Mouse (Mus musculus): ENCODE results near the gene Slpi. TPM values are rescaled to one million over a fixed set of nuclear protein-coding genes. Genes with fewer than 3 reads are reported as not detected.

Slpi gene
- total and polyA plus RNA-seq, 2 experiments = 1.4 to 4.5 TPM

DNA sequence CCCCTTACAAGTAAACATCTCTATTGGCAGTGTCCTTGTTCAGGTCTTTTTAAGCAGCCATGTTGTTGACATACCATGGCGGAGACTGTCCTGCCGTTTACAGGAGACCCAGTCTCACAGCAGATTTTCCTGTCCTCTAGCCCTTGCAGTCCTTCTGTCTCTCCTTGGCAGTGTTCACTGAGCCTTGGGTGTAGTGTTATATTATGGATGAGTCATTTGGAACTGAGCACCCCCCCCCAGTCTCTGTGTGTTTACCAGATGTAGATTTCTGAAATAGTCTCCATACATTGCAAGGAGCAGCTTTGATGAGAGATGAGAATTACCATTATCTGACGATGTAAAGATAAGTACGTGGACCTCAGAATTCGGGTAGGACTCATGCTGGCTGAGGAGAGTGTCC lies 76.3 kb downstream of the Slpi start:
- Histone ChIP-seq H3K4me1 (ENCODE audit: control insufficient read depth, insufficient read depth, low read length) (no peaks in the 10 kb centered on the region), H3K36me3 (ENCODE audit: control insufficient read depth, insufficient read depth, low read length) (no peaks in the 10 kb centered on the region), H3K9ac (ENCODE audit: low read depth, low read length) (no peak overlapping the region), H3K4me3 (ENCODE audit: insufficient read depth, low read depth, low read length) (no peak overlapping the region), H3K27ac (replicated peaks; ENCODE audit: insufficient read depth, low read depth, low read length) (no peak overlapping the region), H3K79me2 (ENCODE audit: control insufficient read depth, insufficient read depth, low read length) (no peaks in the 10 kb centered on the region), H3K27me3 (ENCODE audit: control insufficient read depth, insufficient read depth, low read length) (no peaks in the 10 kb centered on the region)
- TF ChIP-seq CTCF (IDR thresholded peaks at IDR 0.05; ENCODE audit: low read depth, low read length) = no peak
- TF ChIP-seq POLR2A (IDR thresholded peaks at IDR 0.05; ENCODE audit: extremely low read depth, insufficient read depth, low read length) = no peak
- 87% methylated on average over 5 of the region's 5 CpGs for WGBS
- no peak for DNase-seq (ENCODE audit: extremely low read depth, low read depth, low spot score)

Other genes starting within 250 kb of the Slpi start
- not detected in 2 replicates for gene Kcns1, start 218.0 kb downstream of the Slpi start, total RNA-seq (2014; rRNA removed)
- gene Kcns1, start 218.0 kb downstream of the Slpi start, polyA plus RNA-seq (2012; rRNA removed) = not detected in 2 replicates
- gene Wfdc5, start 206.4 kb downstream of the Slpi start, total RNA-seq (2014; rRNA removed) = not detected in 2 replicates
- not detected in 2 replicates for gene Wfdc5, start 206.4 kb downstream of the Slpi start, polyA plus RNA-seq (2012; rRNA removed)
- gene Wfdc12, start 198.5 kb downstream of the Slpi start, total RNA-seq (2014; rRNA removed) = not detected in 2 replicates
- gene Wfdc12, start 198.5 kb downstream of the Slpi start, polyA plus RNA-seq (2012; rRNA removed) = not detected in 2 replicates
- gene Wfdc15a, start 189.0 kb downstream of the Slpi start, total RNA-seq (2014; rRNA removed) = not detected in 2 replicates
- gene Wfdc15a, start 189.0 kb downstream of the Slpi start, polyA plus RNA-seq (2012; rRNA removed) = not detected in 2 replicates
- gene Wfdc15b, start 167.4 kb downstream of the Slpi start, total RNA-seq (2014; rRNA removed) = 0.28 TPM in 1 of 2 replicates, not detected in the other
- 0.24 TPM in 1 of 2 replicates, not detected in the other for gene Wfdc15b, start 167.4 kb downstream of the Slpi start, polyA plus RNA-seq (2012; rRNA removed)
- not detected in 2 replicates for gene Svs2, start 150.6 kb downstream of the Slpi start, total RNA-seq (2014; rRNA removed)
- gene Svs2, start 150.6 kb downstream of the Slpi start, polyA plus RNA-seq (2012; rRNA removed) = not detected in 2 replicates
- gene Svs3b, start 132.5 kb downstream of the Slpi start, total RNA-seq (2014; rRNA removed) = not detected in 2 replicates
- gene Svs3b, start 132.5 kb downstream of the Slpi start, polyA plus RNA-seq (2012; rRNA removed) = not detected in 2 replicates
- not detected in 2 replicates for gene Svs4, start 110.6 kb downstream of the Slpi start, total RNA-seq (2014; rRNA removed)
- gene Svs4, start 110.6 kb downstream of the Slpi start, polyA plus RNA-seq (2012; rRNA removed) = not detected in 2 replicates
- not detected in 2 replicates for gene Svs3a, start 99.8 kb downstream of the Slpi start, total RNA-seq (2014; rRNA removed)
- gene Svs3a, start 99.8 kb downstream of the Slpi start, polyA plus RNA-seq (2012; rRNA removed) = not detected in 2 replicates
- not detected in 2 replicates for gene Svs6, start 72.3 kb downstream of the Slpi start, total RNA-seq (2014; rRNA removed)
- not detected in 2 replicates for gene Svs6, start 72.3 kb downstream of the Slpi start, polyA plus RNA-seq (2012; rRNA removed)
- gene Svs5, start 56.4 kb downstream of the Slpi start, total RNA-seq (2014; rRNA removed) = not detected in 2 replicates
- not detected in 2 replicates for gene Svs5, start 56.4 kb downstream of the Slpi start, polyA plus RNA-seq (2012; rRNA removed)
- 0.18 and 0.20 TPM in 2 replicates for gene Rbpjl, start 14.0 kb upstream of the Slpi start, total RNA-seq (2014; rRNA removed)
- gene Rbpjl, start 14.0 kb upstream of the Slpi start, polyA plus RNA-seq (2012; rRNA removed) = not detected in 2 replicates
- 0.07 and 0.09 TPM in 2 replicates for gene Matn4, start 16.1 kb upstream of the Slpi start, total RNA-seq (2014; rRNA removed)
- 0.04 and 0.05 TPM in 2 replicates for gene Matn4, start 16.1 kb upstream of the Slpi start, polyA plus RNA-seq (2012; rRNA removed)
- 511 and 573 TPM in 2 replicates for gene Sdc4, start 54.8 kb upstream of the Slpi start, total RNA-seq (2014; rRNA removed)
- 178 and 182 TPM in 2 replicates for gene Sdc4, start 54.8 kb upstream of the Slpi start, polyA plus RNA-seq (2012; rRNA removed)
- gene Sys1, start 67.9 kb upstream of the Slpi start, total RNA-seq (2014; rRNA removed) = 33.7 and 40.9 TPM in 2 replicates
- gene Sys1, start 67.9 kb upstream of the Slpi start, polyA plus RNA-seq (2012; rRNA removed) = 145 and 157 TPM in 2 replicates
- 0.46 TPM in 1 of 2 replicates, not detected in the other for gene Gm20458, start 71.9 kb upstream of the Slpi start, total RNA-seq (2014; rRNA removed)
- 11.7 and 14.2 TPM in 2 replicates for gene Gm20458, start 71.9 kb upstream of the Slpi start, polyA plus RNA-seq (2012; rRNA removed)
- gene Trp53tg5, start 84.6 kb upstream of the Slpi start, total RNA-seq (2014; rRNA removed) = not detected in 2 replicates
- gene Trp53tg5, start 84.6 kb upstream of the Slpi start, polyA plus RNA-seq (2012; rRNA removed) = not detected in 2 replicates
- gene Dbndd2, start 97.0 kb upstream of the Slpi start, total RNA-seq (2014; rRNA removed) = 8.1 and 10.1 TPM in 2 replicates
- 7.6 and 9.5 TPM in 2 replicates for gene Dbndd2, start 97.0 kb upstream of the Slpi start, polyA plus RNA-seq (2012; rRNA removed)
- gene Pigt, start 108.4 kb upstream of the Slpi start, total RNA-seq (2014; rRNA removed) = 7.5 and 14.2 TPM in 2 replicates
- 56.7 and 63.7 TPM in 2 replicates for gene Pigt, start 108.4 kb upstream of the Slpi start, polyA plus RNA-seq (2012; rRNA removed)
- 4.6 and 8.5 TPM in 2 replicates for gene Wfdc2, start 173.3 kb upstream of the Slpi start, total RNA-seq (2014; rRNA removed)
- 9.9 and 18.9 TPM in 2 replicates for gene Wfdc2, start 173.3 kb upstream of the Slpi start, polyA plus RNA-seq (2012; rRNA removed)
- not detected in 2 replicates for gene Spint3, start 184.4 kb upstream of the Slpi start, total RNA-seq (2014; rRNA removed)
- gene Spint3, start 184.4 kb upstream of the Slpi start, polyA plus RNA-seq (2012; rRNA removed) = not detected in 2 replicates
- gene Wfdc6a, start 196.4 kb upstream of the Slpi start, total RNA-seq (2014; rRNA removed) = not detected in 2 replicates
- gene Wfdc6a, start 196.4 kb upstream of the Slpi start, polyA plus RNA-seq (2012; rRNA removed) = 0.11 TPM in 1 of 2 replicates, not detected in the other
- not detected in 2 replicates for gene Eppin, start 204.5 kb upstream of the Slpi start, total RNA-seq (2014; rRNA removed)
- not detected in 2 replicates for gene Eppin, start 204.5 kb upstream of the Slpi start, polyA plus RNA-seq (2012; rRNA removed)
- gene Wfdc6b, start 224.4 kb upstream of the Slpi start, total RNA-seq (2014; rRNA removed) = not detected in 2 replicates
- gene Wfdc6b, start 224.4 kb upstream of the Slpi start, polyA plus RNA-seq (2012; rRNA removed) = not detected in 2 replicates
- gene Wfdc8, start 224.5 kb upstream of the Slpi start, total RNA-seq (2014; rRNA removed) = not detected in 2 replicates
- gene Wfdc8, start 224.5 kb upstream of the Slpi start, polyA plus RNA-seq (2012; rRNA removed) = not detected in 2 replicates
- not detected in 2 replicates for gene Wfdc16, start 249.7 kb upstream of the Slpi start, total RNA-seq (2014; rRNA removed)
- 0.07 TPM in 1 of 2 replicates, not detected in the other for gene Wfdc16, start 249.7 kb upstream of the Slpi start, polyA plus RNA-seq (2012; rRNA removed)

Measured in liver, adult 2 months (tissue).